Mouse (Mus musculus): ENCODE measurements around the gene Bub1b.
"Not testable (repeated sequence)": the region's sequence is repeated elsewhere in the genome, so short reads cannot be mapped to it uniquely, and the experiment has no call there.

Bub1b gene

GRCm38 (mm10) chr2:118606976-118607375 is 9.0 kb downstream of the Bub1b start:
- in situ Hi-C loops (cut with MboI, MseI), result loop anchor here (5.0 kb wide), 1 partner anchor 60 kb away; the partner anchor contains the start of gene Bmf

GRCm38 (mm10) chr2:118618013-118618412 is 20.0 kb downstream of the Bub1b start:
- in situ Hi-C loops (cut with MboI, MseI), result no loop called here

- in situ Hi-C loops (cut with MboI, MseI), result no loop called here
These were observed 22.1 kb downstream of the Bub1b start for GRCm38 (mm10) chr2:118620101-118620500.

- in situ Hi-C loops (cut with MboI, MseI), result no loop called here
These were observed 22.6 kb downstream of the Bub1b start for GRCm38 (mm10) chr2:118620608-118621007.

GRCm38 (mm10) chr2:118629276-118629675 is 31.3 kb downstream of the Bub1b start:
- in situ Hi-C loops (cut with MboI, MseI), result no loop called here

- in situ Hi-C loops (cut with MboI, MseI), result no loop called here
These were observed 35.4 kb downstream of the Bub1b start for GRCm38 (mm10) chr2:118633441-118633840.

GRCm38 (mm10) chr2:118637258-118637657 is 39.2 kb downstream of the Bub1b start:
- in situ Hi-C loops (cut with MboI, MseI), result loop anchor here (5.0 kb wide), 2 partner anchors 120 to 240 kb away; no protein-coding TSS in a partner anchor

GRCm38 (mm10) chr2:118637888-118638526 is 40.0 kb downstream of the Bub1b start:
- in situ Hi-C loops (cut with MboI, MseI), result loop anchor here (5.0 kb wide), 2 partner anchors 119 to 239 kb away; no protein-coding TSS in a partner anchor

- in situ Hi-C loops (cut with MboI, MseI), result loop anchor here (5.0 kb wide), 2 partner anchors 119 to 239 kb away; no protein-coding TSS in a partner anchor
These were observed 40.7 kb downstream of the Bub1b start for GRCm38 (mm10) chr2:118638686-118639085.

GRCm38 (mm10) chr2:118641147-118641546 is 43.1 kb downstream of the Bub1b start:
- in situ Hi-C loops (cut with MboI, MseI), result no loop called here

GRCm38 (mm10) chr2:118642431-118642830 is 44.4 kb downstream of the Bub1b start:
- in situ Hi-C loops (cut with MboI, MseI), result no loop called here

- in situ Hi-C loops (cut with MboI, MseI), result no loop called here
These were observed 44.9 kb downstream of the Bub1b start for GRCm38 (mm10) chr2:118642942-118643341.

GRCm38 (mm10) chr2:118646665-118647064 is 48.7 kb downstream of the Bub1b start:
- in situ Hi-C loops (cut with MboI, MseI), result no loop called here

GRCm38 (mm10) chr2:118650697-118651096 is 52.7 kb downstream of the Bub1b start:
- in situ Hi-C loops (cut with MboI, MseI), result not testable (repeated sequence)

- in situ Hi-C loops (cut with MboI, MseI), result no loop called here
These were observed 58.8 kb downstream of the Bub1b start for GRCm38 (mm10) chr2:118656688-118657281.

- in situ Hi-C loops (cut with MboI, MseI), result no loop called here
These were observed 60.4 kb downstream of the Bub1b start for GRCm38 (mm10) chr2:118658457-118658856.

- in situ Hi-C loops (cut with MboI, MseI), result no loop called here
These were observed 61.1 kb downstream of the Bub1b start for GRCm38 (mm10) chr2:118659077-118659476.

GRCm38 (mm10) chr2:118659493-118659892 is 61.5 kb downstream of the Bub1b start:
- in situ Hi-C loops (cut with MboI, MseI), result no loop called here

GRCm38 (mm10) chr2:118659998-118660452 is 62.0 kb downstream of the Bub1b start:
- in situ Hi-C loops (cut with MboI, MseI), result no loop called here

- in situ Hi-C loops (cut with MboI, MseI), result no loop called here
These were observed 63.9 kb downstream of the Bub1b start for GRCm38 (mm10) chr2:118661891-118662290.

GRCm38 (mm10) chr2:118662902-118663803 is 65.1 kb downstream of the Bub1b start, which contains the start of gene Pak6:
TSS of gene Pak6 (plus strand) at chr2:118663303.
- in situ Hi-C loops (cut with MboI, MseI), result no loop called here

Data from T-helper 1 cell (primary cell).